Mouse (Mus musculus) heart, adult 8-10 months (tissue): ENCODE measurements at regions not wholly inside any gene's neighbourhood (a gene's known extent, or its start where the extent isn't known, plus 50 kb on each side); places are given as distances from the start of the nearest gene placed in this dataset.
A peak's percentile ranks its signal among the peaks of the same experiment; 100 is the strongest.

Experiments used
- DNase-seq: peaks from one replicate; pipeline ENCODE4 v3.0.0; 2022; ENCODE audit warnings: low spot score

- DNase-seq: no peak
Measured at GRCm38 (mm10) chr17:47317651-47318050, 51.0 kb upstream of the Mrps10 start.

- no peak for DNase-seq
Measured at GRCm38 (mm10) chr17:47313162-47313561, 55.5 kb upstream of the Mrps10 start.

- DNase-seq: no peak
Measured at GRCm38 (mm10) chr17:47311272-47311671, 57.4 kb upstream of the Mrps10 start.

GRCm38 (mm10) chr17:47306027-47306761, 62.5 kb upstream of the Mrps10 start:
- DNase-seq: no peak

GRCm38 (mm10) chr17:47304463-47305199, 64.1 kb upstream of the Mrps10 start:
- DNase-seq: no peak

- DNase-seq: no peak
Measured at GRCm38 (mm10) chr17:47303600-47303999, 65.1 kb upstream of the Mrps10 start.

- no peak for DNase-seq
Measured at GRCm38 (mm10) chr17:47298396-47298919, 70.2 kb upstream of the Mrps10 start.

GRCm38 (mm10) chr17:47297965-47298364, 70.7 kb upstream of the Mrps10 start:
- no peak for DNase-seq

- DNase-seq: no peak
Measured at GRCm38 (mm10) chr17:47296709-47297450, 71.8 kb upstream of the Mrps10 start.

GRCm38 (mm10) chr17:47295315-47296011, 73.2 kb upstream of the Mrps10 start:
- DNase-seq: peak; percentile 56

GRCm38 (mm10) chr17:47294091-47294534, 74.6 kb upstream of the Mrps10 start:
- peak; percentile 67 for DNase-seq

GRCm38 (mm10) chr17:47293178-47293577, 75.5 kb upstream of the Mrps10 start:
- no peak for DNase-seq

- no peak for DNase-seq
Measured at GRCm38 (mm10) chr17:47291558-47291957, 77.1 kb upstream of the Mrps10 start.

- DNase-seq: no peak
Measured at GRCm38 (mm10) chr17:47285616-47286015, 83.1 kb upstream of the Mrps10 start.

GRCm38 (mm10) chr17:47284236-47284635, 84.5 kb upstream of the Mrps10 start:
- DNase-seq: no peak

- no peak for DNase-seq
Measured at GRCm38 (mm10) chr17:47283158-47283557, 85.5 kb upstream of the Mrps10 start.

- no peak for DNase-seq
Measured at GRCm38 (mm10) chr17:47282476-47282875, 86.2 kb upstream of the Mrps10 start.

GRCm38 (mm10) chr17:47277890-47278289, 90.8 kb upstream of the Mrps10 start:
- no peak for DNase-seq

- DNase-seq: no peak
Measured at GRCm38 (mm10) chr17:47276639-47277038, 92.0 kb upstream of the Mrps10 start.

- no peak for DNase-seq
Measured at GRCm38 (mm10) chr17:47275796-47276311, 92.8 kb upstream of the Mrps10 start.

- DNase-seq: no peak
Measured at GRCm38 (mm10) chr17:47273309-47273708, 95.4 kb upstream of the Mrps10 start.
